Mouse (Mus musculus): ENCODE measurements around the gene Crtac1.

Crtac1 gene

GRCm38 (mm10) chr19:42237602-42238340, 193.8 kb downstream of the Crtac1 start:
- DNase-seq (ENCODE audit: low spot score), result no peak
